Mouse (Mus musculus) left cerebral cortex, postnatal 14 days (tissue): Measurements from ENCODE around the gene Evi5. TPM values are rescaled to one million over a fixed set of nuclear protein-coding genes. Genes with fewer than 3 reads are reported as not detected.
"Not testable (repeated sequence)": the region's sequence is repeated elsewhere in the genome, so short reads cannot be mapped to it uniquely, and the experiment has no call there.

ENCODE experiments used
- DNase-seq, 2 experiments: peaks; one replicate each; pipeline ENCODE4 v3.0.0; 2021 to 2022; ENCODE audit warnings: low spot score in 2 of 2, mixed read lengths in 1 of 2
- intact Hi-C: fragments of 180-260 bp; cut with DNase I; formaldehyde crosslinking; loops from one replicate; pipeline ENCODE4 v1.15.1; 2025
- long read RNA-seq, 2 experiments: library from polyadenylated mRNA; stranded (forward); transcript quantifications; one replicate each; pipeline ENCODE4 v2.0.0; 2021
- total RNA-seq, 2 experiments: library from RNA; stranded (reverse); gene quantifications; 2 replicates each; pipeline ENCODE4 v1.2.3; 2021

Gene Evi5
- total RNA-seq: 10 to 100 TPM; 65.6 to 73.0 TPM
- long read RNA-seq, experiment 1, partial matches to known transcripts: 1 of 22 reads
- long read RNA-seq, experiment 1, other reads (novel, unspliced or antisense): 20 of 22 reads
- long read RNA-seq, experiment 2, partial matches to known transcripts: 6 of 19 reads
- long read RNA-seq, experiment 2, other reads (novel, unspliced or antisense): 12 of 19 reads

GRCm38 (mm10) chr5:107874561-107875260 lies at the start of gene Evi5:
Gene Evi5 (minus strand): TSS chr5:107875107.
- intact Hi-C loops: no loop called here
- DNase-seq: peak in 1 of 2 experiments; percentile 32

- intact Hi-C loops: no loop called here
- DNase-seq: no peak
Measured at GRCm38 (mm10) chr5:107924564-107924963, 49.7 kb upstream of the Evi5 start.

- intact Hi-C loops: no loop called here
- no peak for DNase-seq
Measured at GRCm38 (mm10) chr5:107922836-107923235, 47.9 kb upstream of the Evi5 start.

GRCm38 (mm10) chr5:107921400-107922252 lies 46.7 kb upstream of the Evi5 start:
- DNase-seq: peak; percentile 75 to 83
- intact Hi-C loops: loop anchor here (2.0 kb wide), 1 partner anchor 65 kb away; the partner anchor contains the start of gene Fam69a

- intact Hi-C loops: no loop called here
- DNase-seq: no peak
Measured at GRCm38 (mm10) chr5:107915280-107915679, 40.4 kb upstream of the Evi5 start.

GRCm38 (mm10) chr5:107911012-107911411 lies 36.1 kb upstream of the Evi5 start:
- no peak for DNase-seq
- intact Hi-C loops: no loop called here

GRCm38 (mm10) chr5:107910084-107910616 lies 35.2 kb upstream of the Evi5 start:
- intact Hi-C loops: no loop called here

GRCm38 (mm10) chr5:107909668-107910067 lies 34.8 kb upstream of the Evi5 start:
- no peak for DNase-seq
- intact Hi-C loops: no loop called here

More at GRCm38 (mm10) chr5:107910084-107910616, 35.2 kb upstream of the Evi5 start:
- no peak for DNase-seq

- DNase-seq: no peak
- intact Hi-C loops: no loop called here
Measured at GRCm38 (mm10) chr5:107908514-107909110, 33.7 kb upstream of the Evi5 start.

- intact Hi-C loops: loop anchor here (5.0 kb wide), 1 partner anchor 37 kb away; no protein-coding TSS in a partner anchor
Measured at GRCm38 (mm10) chr5:107904325-107904724, 29.4 kb upstream of the Evi5 start.

GRCm38 (mm10) chr5:107901014-107901615 lies 26.2 kb upstream of the Evi5 start:
- intact Hi-C loops: loop anchor here (5.0 kb wide), 1 partner anchor 34 kb away; no protein-coding TSS in a partner anchor
- peak in 1 of 2 experiments; percentile 47 for DNase-seq

More at GRCm38 (mm10) chr5:107904325-107904724, 29.4 kb upstream of the Evi5 start:
- no peak for DNase-seq

- DNase-seq: peak; percentile 97 to 99
- intact Hi-C loops: loop anchor here (5.0 kb wide), 1 partner anchor 33 kb away; no protein-coding TSS in a partner anchor
Measured at GRCm38 (mm10) chr5:107900206-107901013, 25.5 kb upstream of the Evi5 start, which contains the start of gene Rpl5. Gene Rpl5 (plus strand): TSS chr5:107900502.

- DNase-seq: no peak
- intact Hi-C loops: loop anchor here (10.0 kb wide), 1 partner anchor 291 kb away; no protein-coding TSS in a partner anchor
Measured at GRCm38 (mm10) chr5:107896265-107896664, 21.4 kb upstream of the Evi5 start.

GRCm38 (mm10) chr5:107894676-107895075 lies 19.8 kb upstream of the Evi5 start:
- DNase-seq: no peak
- intact Hi-C loops: loop anchor here (10.0 kb wide), 1 partner anchor 290 kb away; no protein-coding TSS in a partner anchor

GRCm38 (mm10) chr5:107891515-107891914 lies 16.6 kb upstream of the Evi5 start:
- intact Hi-C loops: loop anchor here (10.0 kb wide), 1 partner anchor 287 kb away; no protein-coding TSS in a partner anchor
- not testable (repeated sequence) for DNase-seq

GRCm38 (mm10) chr5:107889994-107890888 lies 15.3 kb upstream of the Evi5 start:
- intact Hi-C loops: loop anchor here (10.0 kb wide), 1 partner anchor 285 kb away; no protein-coding TSS in a partner anchor
- DNase-seq: no peak

GRCm38 (mm10) chr5:107880710-107881109 lies 5.8 kb upstream of the Evi5 start:
- DNase-seq: no peak
- intact Hi-C loops: no loop called here
